ENCODE assay signal across 8 mouse cellular contexts in genomic region chr19:22916643-22917344, GRCm38 (mm10).
DNase-seq lines count a peak whose midpoint lies in the region; ATAC-seq and TF ChIP-seq lines count a peak whose summit lies in the region.

No protein-coding gene starts in this region.

- ATAC-seq in hematopoietic stem cell, adult 5-6 weeks (replicated peaks in 1 of 2; ENCODE audit: insufficient read depth in 1 of 2, low FRiP score in 2 of 2, low TSS enrichment in 1 of 2, low read depth in 1 of 2, poor library complexity in 2 of 2, severe bottlenecking in 2 of 2): peak; percentile 19 to 29; a peak in 1 of 4 replicates

- 13% methylated on average over 18 of the region's 18 CpGs for WGBS in lung, adult 2 months

- no peak overlapping the region for H3K4me3 ChIP-seq in lung, adult 2 months (replicated peaks; ENCODE audit: extremely low read depth, low read depth, low read length)

- TF ChIP-seq CTCF in lung, adult 2 months (IDR thresholded peaks at IDR 0.05; ENCODE audit: insufficient read depth, low read length): no peak

- peaks cover 6% of the 10 kb centered on the region for H3K4me1 ChIP-seq in lung, adult 2 months (ENCODE audit: control insufficient read depth, insufficient read depth, low read length)

- peak; percentile 45; the same call in 1 of the 2 replicates for TF ChIP-seq POLR2A in lung, adult 2 months (IDR thresholded peaks at IDR 0.05; ENCODE audit: borderline replicate concordance, extremely low read depth, low read depth, low read length)

- DNase-seq in MN1 (ENCODE audit: low spot score): peak; percentile 90
- DNase-seq in cerebellum, adult 8-10 months: peak; percentile 98
- peak; percentile 91 to 92 for DNase-seq in frontal cortex, postnatal 10 days (ENCODE audit: low spot score in 2 of 2)
- peak; percentile 75 for DNase-seq in layer of hippocampus, adult 9-10 months (ENCODE audit: low spot score)
- DNase-seq in lung, adult 2 months: peak; percentile 93
- peak; percentile 93 for DNase-seq in ovary, postnatal 14 days (ENCODE audit: low spot score)
- DNase-seq in urinary bladder, postnatal 36 days (ENCODE audit: low spot score in 2 of 2): peak; percentile 84 to 97
